Mouse (Mus musculus): ENCODE measurements at regions not wholly inside any gene's neighbourhood (a gene's known extent, or its start where the extent isn't known, plus 50 kb on each side); places are given as distances from the start of the nearest gene placed in this dataset.

DNA sequence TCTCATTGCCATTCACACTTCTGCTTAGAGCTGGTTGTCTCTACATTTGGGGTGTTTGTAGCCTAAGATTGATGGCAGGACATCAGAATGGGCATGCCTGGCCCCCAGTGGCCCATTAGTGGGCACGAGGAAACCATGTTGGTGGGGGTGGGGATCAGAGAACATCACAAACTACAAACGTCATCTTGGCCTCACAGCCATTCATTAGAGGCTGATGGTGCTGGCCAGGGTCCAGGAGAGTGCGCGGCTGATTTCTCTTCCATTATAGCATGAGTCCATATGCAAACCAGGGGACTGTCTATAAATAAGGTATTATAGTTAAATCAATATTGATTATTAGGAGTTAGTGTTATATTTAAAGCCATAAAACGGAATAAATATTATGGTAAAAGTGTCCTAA lies 67.9 kb downstream of the 3100002H09Rik start:
- DNase-seq (ENCODE audit: low read depth): no peak

GRCm38 (mm10) chr4:124538471-124538870 lies 72.1 kb downstream of the 3100002H09Rik start:
- no peak for DNase-seq (ENCODE audit: low read depth)

GRCm38 (mm10) chr4:124537681-124538080 lies 72.9 kb downstream of the 3100002H09Rik start:
- no peak for DNase-seq (ENCODE audit: low read depth)

- no peak for DNase-seq (ENCODE audit: low read depth)
Observed at GRCm38 (mm10) chr4:124533614-124534013, 77.0 kb downstream of the 3100002H09Rik start.

GRCm38 (mm10) chr4:124530596-124530995 lies 80.0 kb downstream of the 3100002H09Rik start:
- DNase-seq (ENCODE audit: low read depth): no peak

DNA sequence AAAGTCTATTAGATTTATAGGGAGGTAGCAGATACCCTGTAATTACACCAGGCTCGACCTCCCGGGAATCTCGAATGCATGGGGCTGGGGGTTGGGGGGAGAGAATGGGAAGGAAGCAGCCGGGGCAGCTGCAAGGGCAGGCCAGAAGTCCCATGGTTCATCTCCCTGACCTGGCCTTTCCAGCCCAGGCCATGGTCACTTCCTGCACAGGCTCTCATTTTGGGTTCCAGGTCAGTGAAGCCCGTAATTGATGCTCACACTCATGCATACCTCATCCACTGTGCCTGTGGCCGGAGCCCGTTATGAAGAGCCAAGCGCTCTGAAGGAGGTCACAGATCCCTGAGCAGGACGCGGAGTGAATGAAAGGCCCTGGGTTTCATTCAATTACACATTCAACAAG lies 83.8 kb downstream of the 3100002H09Rik start:
- DNase-seq (ENCODE audit: low read depth): no peak

GRCm38 (mm10) chr4:124526362-124526761 lies 84.2 kb downstream of the 3100002H09Rik start:
- DNase-seq (ENCODE audit: low read depth): no peak

GRCm38 (mm10) chr4:124520309-124520708 lies 90.3 kb downstream of the 3100002H09Rik start:
- no peak for DNase-seq (ENCODE audit: low read depth)

- DNase-seq (ENCODE audit: low read depth): no peak
Observed at GRCm38 (mm10) chr4:124511761-124512160, 98.8 kb downstream of the 3100002H09Rik start.

- DNase-seq (ENCODE audit: low read depth): no peak
Observed at GRCm38 (mm10) chr4:124510816-124511215, 99.8 kb downstream of the 3100002H09Rik start.

- no peak for DNase-seq (ENCODE audit: low read depth)
Observed at GRCm38 (mm10) chr4:124509695-124510094, 100.9 kb downstream of the 3100002H09Rik start.

GRCm38 (mm10) chr4:124506083-124506647 lies 104.4 kb downstream of the 3100002H09Rik start:
- DNase-seq (ENCODE audit: low read depth): no peak

- no peak for DNase-seq (ENCODE audit: low read depth)
Observed at GRCm38 (mm10) chr4:124501785-124502184, 108.8 kb downstream of the 3100002H09Rik start.

GRCm38 (mm10) chr4:124498043-124498442 lies 112.6 kb downstream of the 3100002H09Rik start:
- no peak for DNase-seq (ENCODE audit: low read depth)

- no peak for DNase-seq (ENCODE audit: low read depth)
Observed at GRCm38 (mm10) chr4:124485941-124486581, 124.5 kb downstream of the 3100002H09Rik start.

DNA sequence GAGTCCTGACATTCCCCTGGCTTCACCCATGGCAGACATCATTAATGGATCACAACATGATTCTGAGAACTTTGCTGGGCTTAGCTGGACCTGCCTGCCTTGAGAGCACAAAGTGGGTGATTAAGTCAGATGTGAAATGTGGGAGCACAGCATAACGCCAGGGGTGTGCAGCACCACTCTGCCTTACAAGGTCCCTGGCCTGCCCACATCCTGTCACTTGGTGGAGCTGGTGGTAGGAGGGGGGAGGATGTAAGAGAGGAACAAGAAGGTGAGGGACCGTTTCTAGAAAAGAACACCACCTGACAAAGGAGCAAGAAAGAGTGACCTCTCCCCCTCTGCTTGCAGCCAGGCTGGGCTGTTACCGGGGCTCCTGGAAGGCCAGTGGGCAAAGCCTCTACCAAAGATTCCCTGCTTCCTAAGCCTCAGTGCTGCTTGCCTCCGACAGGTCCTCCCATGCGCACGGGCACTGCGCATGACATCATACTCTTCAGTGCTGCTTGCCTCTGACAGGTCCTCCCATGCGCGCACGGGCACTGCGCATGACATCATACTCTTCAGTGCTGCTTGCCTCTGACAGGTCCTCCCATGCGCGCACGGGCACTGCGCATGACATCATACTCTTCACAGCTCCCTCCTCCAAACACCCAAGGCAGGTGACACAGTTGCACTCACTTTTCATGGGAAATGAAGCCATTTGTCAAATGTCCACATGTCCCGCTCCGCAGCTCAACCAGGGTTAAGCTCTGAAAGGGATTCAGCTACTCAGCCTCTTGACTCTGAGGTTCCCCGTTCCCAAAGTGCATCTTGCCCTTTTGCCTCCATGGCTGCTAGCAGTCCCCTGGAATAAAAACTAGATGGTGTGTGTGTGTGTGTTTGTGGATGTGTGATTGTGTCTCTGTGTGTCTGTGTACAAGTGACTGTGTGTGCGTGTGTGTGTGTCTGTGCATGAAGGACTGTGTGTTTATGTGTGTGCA lies 125.7 kb downstream of the 3100002H09Rik start:
- no peak for DNase-seq (ENCODE audit: low read depth)

DNA sequence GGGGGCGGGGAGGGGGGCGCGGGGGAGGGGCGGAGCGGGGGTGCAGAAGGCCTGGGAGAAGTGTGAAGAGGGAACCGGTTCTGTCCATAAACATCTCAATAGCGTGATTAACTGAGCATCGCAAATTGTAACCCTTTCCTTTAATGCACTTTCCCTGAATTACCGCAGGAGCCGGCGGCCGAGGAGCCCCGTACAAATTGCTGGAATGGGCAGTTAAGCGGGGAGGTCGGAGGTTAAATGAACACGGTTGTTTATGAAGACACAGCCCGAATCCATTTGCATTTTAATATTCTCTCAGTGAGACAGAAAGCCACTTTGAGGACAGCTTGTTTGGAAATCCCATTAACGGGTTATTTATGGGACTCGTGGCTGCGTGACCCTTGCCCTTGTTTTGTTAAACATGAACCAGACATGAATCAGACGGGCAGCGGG lies 132.7 kb downstream of the 3100002H09Rik start:
- no peak for DNase-seq (ENCODE audit: low read depth)

- no peak for DNase-seq (ENCODE audit: low read depth)
Observed at GRCm38 (mm10) chr4:124477359-124477868, 133.2 kb downstream of the 3100002H09Rik start.

DNA sequence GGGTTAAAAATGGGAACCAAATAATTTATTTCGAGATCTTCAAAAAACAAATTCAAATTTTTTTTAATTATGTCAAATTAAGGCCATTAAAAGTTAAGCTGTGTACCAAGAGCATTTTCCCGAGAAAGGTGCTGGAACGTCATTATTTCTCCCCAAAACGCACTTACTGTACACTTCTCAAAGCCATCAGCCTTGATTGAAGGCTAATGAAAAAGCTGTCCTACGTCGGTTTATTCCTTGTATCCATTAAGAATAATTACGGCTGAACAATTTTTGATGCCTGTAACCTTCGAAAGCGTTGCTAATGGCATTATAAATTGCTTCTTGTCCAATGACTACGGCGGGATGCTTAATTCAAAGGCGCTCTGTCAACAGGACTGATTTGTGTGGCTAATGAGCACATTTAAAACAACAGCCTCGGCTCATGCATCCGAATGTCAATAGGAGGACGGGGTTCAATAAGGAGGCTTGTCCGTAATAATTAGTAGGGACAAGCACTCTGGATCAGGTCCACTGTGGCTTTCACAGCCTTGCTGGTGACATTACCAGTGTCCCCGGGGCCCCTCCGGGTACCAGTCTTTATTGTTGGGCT lies 145.3 kb downstream of the 3100002H09Rik start:
- no peak for DNase-seq (ENCODE audit: low read depth)

DNA sequence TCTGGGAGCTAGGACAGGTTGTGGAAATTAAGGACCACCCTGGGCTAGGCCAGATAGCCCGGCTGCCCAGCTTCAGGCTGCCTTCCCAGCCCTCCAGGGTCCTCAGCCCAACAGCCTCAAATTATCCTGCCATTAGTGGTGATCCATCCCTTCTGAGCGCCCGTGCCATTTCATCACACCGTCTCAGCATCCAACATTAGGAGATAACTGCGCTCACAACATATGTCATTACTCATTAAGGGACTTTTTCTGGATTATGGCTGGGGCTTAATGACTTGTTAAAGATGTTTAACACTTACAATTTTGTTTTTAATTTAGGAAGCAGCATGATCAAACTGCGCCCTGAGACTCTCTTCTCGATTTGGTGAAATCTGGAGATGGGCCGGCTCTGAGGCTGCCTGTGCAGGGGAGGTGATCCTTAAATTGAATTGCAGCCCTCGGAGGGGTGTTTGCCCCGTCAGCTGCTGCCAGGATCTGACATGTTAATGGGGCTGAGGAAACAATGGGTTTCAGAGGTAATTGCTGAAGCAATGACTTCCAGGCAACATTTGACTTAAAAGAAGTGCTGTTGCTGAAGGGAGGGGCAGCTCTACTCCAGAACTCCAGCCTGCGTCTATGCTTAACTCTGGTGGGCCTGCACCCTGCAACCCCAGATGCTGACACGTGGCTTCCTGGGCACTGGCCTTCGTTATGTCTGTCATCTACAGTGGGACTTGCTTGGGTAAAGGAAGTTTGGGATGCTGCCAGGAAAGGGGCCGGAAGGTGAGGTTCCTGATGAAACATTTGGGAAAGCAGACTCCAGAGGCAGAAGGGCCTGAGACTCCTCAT lies 154.9 kb downstream of the 3100002H09Rik start:
- DNase-seq (ENCODE audit: low read depth): no peak

DNA sequence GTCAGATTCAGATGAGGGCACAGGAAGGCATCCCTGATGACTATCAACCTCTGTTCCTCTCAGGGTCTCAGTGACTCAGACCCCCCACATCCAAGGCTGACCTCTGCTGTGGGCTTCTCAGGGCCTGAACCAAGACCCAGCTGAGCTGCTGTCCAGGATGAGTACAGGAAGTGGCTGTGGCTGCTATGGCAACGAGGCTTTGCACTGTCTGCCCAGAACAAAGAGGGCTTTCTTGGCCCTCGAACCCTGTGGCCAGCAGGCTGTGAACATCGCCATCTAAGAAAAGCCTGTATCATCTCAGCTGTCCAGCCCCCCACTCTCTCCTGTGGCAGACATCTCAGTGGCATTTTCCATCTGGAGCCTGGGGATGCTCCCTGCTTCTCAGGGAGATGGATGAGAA lies 159.5 kb downstream of the 3100002H09Rik start:
- DNase-seq (ENCODE audit: low read depth): no peak

Data from NIH3T3 (cell line).